Mouse (Mus musculus) kidney, adult 11 months (tissue): Measurements from ENCODE around the gene Arl13b.

ENCODE experiments used
- DNase-seq: peaks from one replicate; pipeline ENCODE4 v3.0.0; 2022

Gene Arl13b

GRCm38 (mm10) chr16:62846498-62847312, at the start of gene Arl13b:
Gene Arl13b (minus strand): TSS chr16:62847040.
- peak; percentile 97 for DNase-seq

GRCm38 (mm10) chr16:62895824-62896223, 49.0 kb upstream of the Arl13b start:
- DNase-seq = no peak

GRCm38 (mm10) chr16:62874065-62874464, 27.2 kb upstream of the Arl13b start:
- no peak for DNase-seq

- no peak for DNase-seq
These were observed 26.3 kb upstream of the Arl13b start for GRCm38 (mm10) chr16:62873180-62873579.

- no peak for DNase-seq
These were observed 25.9 kb upstream of the Arl13b start for GRCm38 (mm10) chr16:62872688-62873117.

- no peak for DNase-seq
These were observed 14.6 kb upstream of the Arl13b start for GRCm38 (mm10) chr16:62861455-62861854.

GRCm38 (mm10) chr16:62860140-62860539, 13.3 kb upstream of the Arl13b start:
- no peak for DNase-seq

GRCm38 (mm10) chr16:62858018-62858417, 11.2 kb upstream of the Arl13b start:
- DNase-seq = no peak

- DNase-seq = no peak
These were observed 10.7 kb upstream of the Arl13b start for GRCm38 (mm10) chr16:62857498-62857897.

GRCm38 (mm10) chr16:62856273-62856672, 9.4 kb upstream of the Arl13b start:
- DNase-seq = no peak

GRCm38 (mm10) chr16:62855385-62855784, 8.5 kb upstream of the Arl13b start:
- no peak for DNase-seq

GRCm38 (mm10) chr16:62854191-62855068, 7.6 kb upstream of the Arl13b start, which contains the start of gene Pros1:
Gene Pros1 (plus strand): TSS chr16:62854307.
- peak; percentile 40 for DNase-seq

GRCm38 (mm10) chr16:62853611-62854126, 6.8 kb upstream of the Arl13b start:
- DNase-seq = no peak

- no peak for DNase-seq
These were observed 5.8 kb upstream of the Arl13b start for GRCm38 (mm10) chr16:62852464-62853252.

GRCm38 (mm10) chr16:62845341-62845740, 1.5 kb downstream of the Arl13b start:
- DNase-seq = no peak

GRCm38 (mm10) chr16:62834016-62834735, 12.7 kb downstream of the Arl13b start:
- DNase-seq = no peak

- DNase-seq = peak; percentile 21
These were observed 14.4 kb downstream of the Arl13b start for GRCm38 (mm10) chr16:62832481-62832880.

GRCm38 (mm10) chr16:62832027-62832426, 14.8 kb downstream of the Arl13b start:
- no peak for DNase-seq

- no peak for DNase-seq
These were observed 20.5 kb downstream of the Arl13b start for GRCm38 (mm10) chr16:62826156-62827001.

- no peak for DNase-seq
These were observed 24.4 kb downstream of the Arl13b start for GRCm38 (mm10) chr16:62822472-62822871.

GRCm38 (mm10) chr16:62814491-62814890, 32.3 kb downstream of the Arl13b start, which contains the start of gene Stx19:
Gene Stx19 (plus strand): TSS chr16:62814676.
- no peak for DNase-seq
